Mouse (Mus musculus) intestine, embryonic 14.5 days (tissue): ENCODE data around the gene Gfy. TPM values are rescaled to one million over a fixed set of nuclear protein-coding genes. Genes with fewer than 3 reads are reported as not detected.

Experiments
- ATAC-seq: fragments of 200-750 bp; cut with Nextera tagmentation; replicated peaks from 2 replicates; pipeline ENCODE4 v1.8.0; 2017; ENCODE audit warnings: low read depth, moderate number of reproducible peaks, moderate TSS enrichment, moderate library complexity; ENCODE audit not compliant: low FRiP score, low TSS enrichment
- DNase-seq: peaks from one replicate; pipeline ENCODE4 v3.0.0-alpha.2; 2018; ENCODE audit warnings: low spot score
- H3K27ac ChIP-seq: fragments of 300-500 bp; sonication (generic); 2 replicates; pipeline ENCODE4 v1.5.1; 2014; ENCODE audit warnings: low read depth, mild to moderate bottlenecking, control low read depth
- H3K27me3 ChIP-seq: fragments of 300-500 bp; sonication (generic); replicated peaks from 2 replicates; pipeline ENCODE4 v1.6.1; 2014; ENCODE audit warnings: low read length, control low read depth; ENCODE audit not compliant: control insufficient read depth, insufficient read depth
- H3K36me3 ChIP-seq: fragments of 300-500 bp; sonication (generic); 2 replicates; pipeline ENCODE4 v1.6.1; 2014; ENCODE audit warnings: low read length, control low read depth; ENCODE audit not compliant: control insufficient read depth, insufficient read depth
- H3K4me1 ChIP-seq: fragments of 300-500 bp; sonication (generic); replicated peaks from 2 replicates; pipeline ENCODE4 v1.6.1; 2014; ENCODE audit warnings: low read length, control low read depth, mixed read lengths; ENCODE audit not compliant: control insufficient read depth, insufficient read depth
- H3K4me2 ChIP-seq: fragments of 300-500 bp; sonication (generic); 2 replicates; pipeline ENCODE4 v1.6.1; 2014; ENCODE audit warnings: low read length
- H3K4me3 ChIP-seq: fragments of 300-500 bp; sonication (generic); 2 replicates; pipeline ENCODE4 v1.5.1; 2014; ENCODE audit warnings: low read depth, low read length, control low read depth, mixed read lengths
- H3K9ac ChIP-seq: fragments of 300-500 bp; sonication (generic); 2 replicates; pipeline ENCODE4 v1.6.1; 2014; ENCODE audit warnings: mild to moderate bottlenecking, low read length
- H3K9me3 ChIP-seq: fragments of 300-500 bp; sonication (generic); 2 replicates; pipeline ENCODE4 v1.6.1; 2016; ENCODE audit warnings: low read length, control low read depth; ENCODE audit not compliant: control insufficient read depth
- WGBS: fragments of 180-500 bp; shearing (Covaris S2); extraction: QIAGEN DNeasy Blood & Tissue Kit; methylation state at CpG from one replicate; pipeline ENCODE4 v1.1.7; 2014; 5-methylcytosine and 5-hydroxymethylcytosine counted together
- polyA plus RNA-seq: library from polyadenylated mRNA; unstranded; fragments of >200 nt; fragmentation: Nextera tagmentation; extraction: Ambion mirVana; gene quantifications from 2 replicates; pipeline ENCODE4 v1.2.1, GENCODE M21; 2014

Gfy gene
- polyA plus RNA-seq = not detected in 2 replicates

DNA sequence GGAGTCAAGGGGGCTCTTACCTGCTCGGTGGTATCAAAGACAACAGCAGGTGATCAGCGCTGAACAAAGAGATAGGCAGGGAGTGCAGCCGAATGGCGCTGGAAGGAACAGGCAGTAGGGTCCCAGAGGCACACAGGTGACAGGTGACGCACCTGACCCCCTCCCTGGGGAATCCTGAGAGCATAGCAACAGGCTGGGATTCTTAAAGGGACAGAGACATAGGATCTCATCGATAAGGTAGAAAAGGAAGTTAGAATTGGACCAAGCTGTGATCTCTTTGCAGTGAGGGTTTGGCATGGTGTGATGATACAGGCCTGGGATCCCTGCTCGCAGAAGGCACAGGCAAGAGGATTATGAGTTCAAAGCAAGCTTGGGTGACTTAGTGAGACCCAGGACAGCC is at the start of gene Gfy:
Gene Gfy, minus strand, starts transcription at position 101 of the 400 bp plus-strand sequence.
- WGBS = 25% methylated on average over 7 of the region's 7 CpGs
- no peaks in the 10 kb centered on the region for H3K36me3 ChIP-seq

DNA sequence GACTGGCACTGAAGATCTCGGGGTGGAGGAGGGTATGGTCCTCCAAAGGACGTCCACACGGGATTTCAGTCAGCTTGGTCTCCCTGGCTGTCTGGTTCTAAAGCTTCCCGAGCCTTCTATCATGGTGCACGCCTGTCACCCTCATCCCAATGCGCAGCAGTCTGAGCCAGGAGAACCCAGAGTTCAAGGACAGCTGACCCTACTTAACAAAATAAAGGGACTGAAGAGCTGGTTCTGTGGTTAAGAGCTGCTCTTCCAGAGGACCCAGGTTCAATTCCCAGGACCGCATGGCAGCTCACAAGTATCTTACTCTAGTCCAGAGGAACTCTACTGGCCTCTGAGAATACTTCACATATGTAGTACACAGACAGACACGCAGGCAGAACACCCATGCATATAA is 49.7 kb upstream of the Gfy start:
- Histone ChIP-seq H3K9me3 (no peaks in the 10 kb centered on the region), H3K4me3 (no peak overlapping the region), H3K36me3 (peaks cover 91% of the 10 kb centered on the region), H3K4me2 (no peak overlapping the region), H3K27ac (no peak overlapping the region), H3K27me3 (no peaks in the 10 kb centered on the region), H3K9ac (no peak overlapping the region), H3K4me1 (peaks cover 11% of the 10 kb centered on the region)
- DNase-seq (no peak), ATAC-seq (no peak)
- WGBS = 90% methylated on average over 8 of the region's 8 CpGs

More for the DNA sequence above, at the start of gene Gfy:
- peaks cover 9% of the 10 kb centered on the region for H3K4me1 ChIP-seq
- peaks cover 100% of the 10 kb centered on the region for H3K27me3 ChIP-seq
- no peak within 1 kb of the TSS for H3K27ac ChIP-seq
- H3K4me2 ChIP-seq = no peak within 1 kb of the TSS
- no peak within 1 kb of the TSS for H3K9ac ChIP-seq
- DNase-seq (no peak), ATAC-seq (no peak)
- H3K4me3 ChIP-seq = no peak within 1 kb of the TSS
- H3K9me3 ChIP-seq = no peaks in the 10 kb centered on the region

- 95% methylated on average over 18 of the region's 18 CpGs for WGBS
- Histone ChIP-seq H3K9me3 (no peaks in the 10 kb centered on the region), H3K9ac (no peak overlapping the region), H3K36me3 (peaks cover 92% of the 10 kb centered on the region), H3K4me2 (no peak overlapping the region), H3K4me1 (peaks cover 6% of the 10 kb centered on the region; the same call in 1 of the 2 replicates), H3K27ac (no peak overlapping the region), H3K27me3 (no peaks in the 10 kb centered on the region), H3K4me3 (no peak overlapping the region)
- DNase-seq = no peak
- no peak for ATAC-seq
These were observed 49.2 kb upstream of the Gfy start for GRCm38 (mm10) chr7:45228548-45228947.

DNA sequence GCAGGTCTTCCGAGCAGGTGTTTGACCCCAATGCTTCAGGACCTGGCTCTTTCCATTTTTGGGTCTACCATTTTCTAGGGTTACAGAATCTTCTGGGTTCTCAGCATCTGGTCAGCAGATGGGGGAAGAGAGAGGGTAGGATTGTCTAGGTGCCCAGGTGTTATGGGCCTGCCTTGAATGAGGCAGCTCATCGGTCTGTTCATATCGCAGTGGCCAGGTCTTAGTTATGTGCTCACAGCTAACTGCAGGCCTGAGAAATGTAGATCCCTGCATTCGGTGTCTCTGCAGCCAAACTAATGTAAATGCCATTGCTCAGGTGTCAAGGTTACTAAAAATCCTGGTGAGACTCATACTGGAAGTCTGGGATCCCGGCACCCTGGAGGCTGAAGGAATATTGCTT is 47.1 kb upstream of the Gfy start:
- Histone ChIP-seq H3K27ac (no peak overlapping the region), H3K9me3 (no peaks in the 10 kb centered on the region), H3K36me3 (peaks cover 92% of the 10 kb centered on the region), H3K4me2 (no peak overlapping the region), H3K9ac (no peak overlapping the region), H3K4me3 (no peak overlapping the region), H3K4me1 (no peaks in the 10 kb centered on the region), H3K27me3 (no peaks in the 10 kb centered on the region)
- ATAC-seq = no peak
- DNase-seq = no peak
- 95% methylated on average over 5 of the region's 5 CpGs for WGBS

DNA sequence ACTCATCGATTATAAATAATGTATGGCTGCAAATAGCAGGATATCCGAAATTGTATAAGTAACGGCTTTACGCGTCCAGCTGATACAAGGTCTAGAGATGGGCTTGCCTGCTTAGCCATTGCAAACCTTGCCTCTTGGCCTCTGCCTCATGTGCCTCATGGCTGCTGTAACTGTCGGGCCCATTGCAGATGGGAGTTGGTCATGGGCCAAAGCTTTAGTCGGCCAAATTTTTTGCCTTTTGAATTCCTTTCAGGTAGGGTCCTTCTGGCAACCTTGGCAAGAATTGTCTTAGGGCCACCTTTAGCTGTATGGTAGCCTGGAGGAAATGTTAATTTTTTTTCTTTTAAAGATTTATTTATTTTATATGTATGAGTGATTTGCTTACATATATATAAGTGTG is 45.5 kb upstream of the Gfy start:
- no peak overlapping the region for H3K27ac ChIP-seq
- no peaks in the 10 kb centered on the region for H3K27me3 ChIP-seq
- no peak overlapping the region for H3K4me3 ChIP-seq
- WGBS = 93% methylated on average over 7 of the region's 7 CpGs
- H3K36me3 ChIP-seq = peaks cover 98% of the 10 kb centered on the region
- no peak for ATAC-seq
- no peaks in the 10 kb centered on the region for H3K4me1 ChIP-seq
- DNase-seq = no peak
- H3K9me3 ChIP-seq = no peaks in the 10 kb centered on the region
- no peak overlapping the region for H3K9ac ChIP-seq
- no peak overlapping the region for H3K4me2 ChIP-seq

DNA sequence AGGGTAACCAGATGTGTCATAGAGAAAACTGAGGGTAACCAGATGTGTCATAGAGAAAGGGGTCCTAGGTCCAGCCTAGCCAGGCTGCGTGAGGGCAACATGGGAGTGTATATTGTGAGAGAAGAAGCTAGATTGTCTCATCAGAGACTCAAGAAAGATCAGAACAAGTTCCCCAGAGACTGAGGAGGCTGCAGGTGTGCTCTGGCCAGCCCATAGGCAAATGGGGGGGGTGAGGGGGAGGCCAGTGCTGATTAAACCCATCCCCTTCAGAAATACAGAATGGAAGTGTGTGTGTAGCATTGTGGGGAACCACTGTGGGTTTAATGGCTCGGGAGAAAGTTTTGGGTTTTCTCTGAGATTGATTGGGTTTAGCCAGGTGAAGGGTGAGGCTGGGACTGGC is 42.3 kb upstream of the Gfy start:
- Histone ChIP-seq H3K27ac (no peak overlapping the region), H3K4me1 (peaks cover 17% of the 10 kb centered on the region), H3K27me3 (no peaks in the 10 kb centered on the region), H3K9ac (no peak overlapping the region), H3K4me3 (no peak overlapping the region), H3K4me2 (no peak overlapping the region), H3K9me3 (no peaks in the 10 kb centered on the region), H3K36me3 (peaks cover 92% of the 10 kb centered on the region)
- DNase-seq = no peak
- no peak for ATAC-seq
- WGBS = 75% methylated on average over 2 of the region's 2 CpGs

- H3K36me3 ChIP-seq = peaks cover 42% of the 10 kb centered on the region
- WGBS = 2% methylated on average over 13 of the region's 13 CpGs
- DNase-seq (no peak), ATAC-seq (peak; percentile 82)
- H3K4me1 ChIP-seq = peaks cover 19% of the 10 kb centered on the region
- peaks cover 9% of the 10 kb centered on the region for H3K27me3 ChIP-seq
- no peaks in the 10 kb centered on the region for H3K9me3 ChIP-seq
- H3K4me3 ChIP-seq = peak overlapping the region; percentile 77
- peak overlapping the region; percentile 83 for H3K4me2 ChIP-seq
- H3K27ac ChIP-seq = peak overlapping the region; percentile 97
- peak overlapping the region; percentile 90 for H3K9ac ChIP-seq
These were observed 37.2 kb upstream of the Gfy start for GRCm38 (mm10) chr7:45216442-45217183.

DNA sequence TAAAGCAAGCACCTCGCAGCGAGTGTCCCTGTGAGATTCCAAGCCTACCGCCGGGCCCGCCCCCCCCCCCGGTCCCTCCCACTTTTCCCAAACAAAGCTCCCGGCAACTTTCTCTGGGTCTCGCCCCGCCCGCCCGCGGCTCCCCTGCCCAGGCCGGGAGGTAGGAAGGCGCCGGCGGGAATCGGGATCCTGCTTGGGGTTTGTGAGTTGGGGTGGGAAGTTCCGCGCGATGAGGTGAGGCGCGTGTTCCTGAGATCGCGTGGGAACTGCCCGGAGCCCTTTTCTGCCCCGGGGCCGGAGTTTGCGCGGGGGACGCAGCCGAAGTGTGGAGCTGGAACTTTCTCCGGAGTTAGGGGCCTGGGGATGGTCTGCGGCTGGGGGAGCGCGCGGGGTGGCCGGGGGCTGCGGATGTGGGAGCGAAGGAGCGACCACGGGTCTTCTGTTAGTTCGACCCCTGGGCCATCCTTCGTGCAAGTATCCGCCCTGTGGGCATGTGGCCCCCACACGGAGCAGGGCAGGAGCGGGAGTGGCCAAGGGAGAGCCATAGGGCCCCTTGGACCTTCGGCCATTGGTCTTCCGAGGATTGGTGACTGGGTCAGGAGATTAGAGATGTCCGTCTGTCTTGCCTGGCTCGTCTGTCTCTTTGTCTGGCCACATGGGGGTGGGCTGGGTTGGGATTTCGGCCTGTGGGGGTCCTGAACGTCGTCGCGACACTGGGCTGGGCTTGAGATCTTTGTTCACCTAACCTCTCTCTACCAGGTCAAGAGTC is 36.5 kb upstream of the Gfy start, which contains the start of gene Tead2:
Gene Tead2, plus strand, starts transcription at position 81 of the 769 bp plus-strand sequence.
- no peaks in the 10 kb centered on the region for H3K9me3 ChIP-seq
- peak; percentile 59 for ATAC-seq

More for the DNA sequence above, 36.5 kb upstream of the Gfy start, which contains the start of gene Tead2:
- H3K27ac ChIP-seq = peak within 1 kb of the TSS; percentile 97
- H3K4me1 ChIP-seq = peaks cover 19% of the 10 kb centered on the region
- peaks cover 17% of the 10 kb centered on the region for H3K27me3 ChIP-seq
- WGBS = under 1% methylated on average over 55 of the region's 55 CpGs
- H3K36me3 ChIP-seq = peaks cover 35% of the 10 kb centered on the region
- H3K4me2 ChIP-seq = peak within 1 kb of the TSS; percentile 83
- DNase-seq = peak; percentile 90
- H3K4me3 ChIP-seq = peak within 1 kb of the TSS; percentile 77
- peak within 1 kb of the TSS; percentile 90 for H3K9ac ChIP-seq
